ENCODE assay signal across 20 mouse cellular contexts in the genomic region with DNA sequence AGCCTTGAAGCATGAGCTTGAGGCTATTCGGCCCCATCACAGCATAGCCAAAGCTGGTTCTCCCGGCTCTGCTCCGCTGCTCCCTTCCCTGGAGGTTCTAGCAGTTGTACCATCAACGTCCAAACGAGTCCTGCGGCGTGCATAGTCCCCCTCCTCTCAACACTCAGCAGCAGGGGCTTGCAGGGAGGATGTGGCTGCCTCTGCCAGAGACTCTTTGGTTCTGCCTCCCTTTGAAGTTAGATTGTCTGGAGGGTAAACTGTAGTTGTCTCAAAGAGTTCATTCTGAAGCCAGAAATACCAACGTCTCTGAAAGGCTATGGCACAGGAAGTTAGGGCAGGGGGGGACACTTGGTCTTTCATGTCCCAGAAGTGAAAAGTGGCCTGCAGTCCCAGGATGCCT. TPM values are rescaled to one million over a fixed set of nuclear protein-coding genes. Genes with fewer than 3 reads are reported as not detected.
DNase-seq lines count a peak whose midpoint lies in the region; ATAC-seq and TF ChIP-seq lines count a peak whose summit lies in the region.
"Had no signal": no experiment of that assay in that cellular context is flagged by ENCODE, and none has a peak within 500 bp of the region (broad histone marks: within the 10 kb centered on the region; RNA-seq: fewer than 3 reads in every experiment).

No protein-coding gene starts in this region.

- peak; percentile 2 for DNase-seq in hindbrain, embryonic 11.5 days (ENCODE audit: low spot score)
- DNase-seq in hindbrain, embryonic 14.5 days (ENCODE audit: low spot score) = no peak
- peak; percentile 31 to 50 for DNase-seq in CD8-positive naive resting alpha-beta T cell, adult 2 months (ENCODE audit: low read depth in 2 of 2, low spot score in 2 of 2)
- peak; percentile 73 for DNase-seq in thymus, adult 2 months
- no peak for DNase-seq in cerebellum, adult 11 months
- DNase-seq in left cerebral cortex, adult 2 months (ENCODE audit: extremely low spot score in 1 of 2, low spot score in 2 of 2) = no peak
- DNase-seq in left cerebral cortex, adult 9 months (ENCODE audit: low spot score in 2 of 2) = no peak
- DNase-seq: adrenal gland, adult 8-10 months; cerebellum, adult 9-11 months; heart, adult 2 months; left cerebral cortex, postnatal 4 days; liver, embryonic 13.5 days had no signal

- H3K27me3 ChIP-seq in hindbrain, embryonic 11.5 days (ENCODE audit: control insufficient read depth, insufficient read depth, low read length) = no peaks in the 10 kb centered on the region
- no peaks in the 10 kb centered on the region for H3K27me3 ChIP-seq in hindbrain, embryonic 14.5 days (ENCODE audit: control insufficient read depth, insufficient read depth, low read length)
- 0 out of 2 replicates have a peak, but pooled peaks cover 4% of the 10 kb centered on the region for H3K27me3 ChIP-seq in hindbrain, embryonic 13.5 days
- no peaks in the 10 kb centered on the region for H3K27me3 ChIP-seq in thymus, adult 2 months (ENCODE audit: control insufficient read depth, insufficient read depth, low read length)
- H3K27me3 ChIP-seq: hindbrain, embryonic 15.5 days had no signal

- no peaks in the 10 kb centered on the region; the same call in none of the 2 replicates for H3K4me1 ChIP-seq in hindbrain, embryonic 11.5 days (replicated peaks; ENCODE audit: control insufficient read depth, insufficient read depth, low read length)
- peaks cover 6% of the 10 kb centered on the region for H3K4me1 ChIP-seq in hindbrain, embryonic 14.5 days (replicated peaks; ENCODE audit: control insufficient read depth, insufficient read depth, low read length)
- H3K4me1 ChIP-seq in hindbrain, embryonic 13.5 days (replicated peaks) = peaks cover 35% of the 10 kb centered on the region
- H3K4me1 ChIP-seq in thymus, adult 2 months (replicated peaks; ENCODE audit: control insufficient read depth, insufficient read depth, low read length) = peaks cover 95% of the 10 kb centered on the region

- H3K9me3 ChIP-seq in hindbrain, embryonic 11.5 days (ENCODE audit: control insufficient read depth, low read length) = no peaks in the 10 kb centered on the region
- no peaks in the 10 kb centered on the region for H3K9me3 ChIP-seq in hindbrain, embryonic 14.5 days (ENCODE audit: control insufficient read depth, low read length)
- no peaks in the 10 kb centered on the region for H3K9me3 ChIP-seq in hindbrain, embryonic 13.5 days
- H3K9me3 ChIP-seq: hindbrain, embryonic 15.5 days; liver, embryonic 13.5 days; megakaryocyte, embryonic 14.5 days; neural tube, embryonic 12.5 days had no signal

- WGBS in hindbrain, embryonic 11.5 days = 51% methylated on average over 8 of the region's 8 CpGs
- 41% methylated on average over 8 of the region's 8 CpGs for WGBS in hindbrain, embryonic 14.5 days
- 56% methylated on average over 8 of the region's 8 CpGs for WGBS in hindbrain, embryonic 13.5 days
- 2% methylated on average over 8 of the region's 8 CpGs for WGBS in thymus, adult 2 months

- H3K36me3 ChIP-seq in hindbrain, embryonic 11.5 days (ENCODE audit: control insufficient read depth, insufficient read depth, low read length) = peaks cover 2% of the 10 kb centered on the region; the same call in 1 of the 2 replicates
- H3K36me3 ChIP-seq in hindbrain, embryonic 14.5 days (replicated peaks; ENCODE audit: control insufficient read depth, insufficient read depth) = peaks cover 40% of the 10 kb centered on the region
- peaks cover 50% of the 10 kb centered on the region for H3K36me3 ChIP-seq in hindbrain, embryonic 13.5 days
- H3K36me3 ChIP-seq in thymus, adult 2 months (ENCODE audit: control insufficient read depth, insufficient read depth, low read length) = 0 out of 2 replicates have a peak, but pooled peaks cover 3% of the 10 kb centered on the region

- H3K4me2 ChIP-seq in hindbrain, embryonic 11.5 days (replicated peaks; ENCODE audit: low read depth, low read length) = no peak overlapping the region
- H3K4me2 ChIP-seq in hindbrain, embryonic 14.5 days (replicated peaks) = no peak overlapping the region
- no peak overlapping the region for H3K4me2 ChIP-seq in hindbrain, embryonic 13.5 days
- H3K4me2 ChIP-seq: hindbrain, embryonic 15.5 days; liver, embryonic 13.5 days; neural tube, embryonic 12.5 days had no signal

- 0 out of 2 replicates have a peak overlapping the region, but pooled peaks have one; percentile 47 for H3K27ac ChIP-seq in hindbrain, embryonic 11.5 days (ENCODE audit: low read depth, low read length)
- H3K27ac ChIP-seq in hindbrain, embryonic 14.5 days = no peak overlapping the region
- 0 out of 2 replicates have a peak overlapping the region, but pooled peaks have one; percentile 48 for H3K27ac ChIP-seq in hindbrain, embryonic 13.5 days
- H3K27ac ChIP-seq in thymus, adult 2 months (ENCODE audit: control insufficient read depth, insufficient read depth, low read length) = peak overlapping the region; percentile 88
- no peak overlapping the region for H3K27ac ChIP-seq in left cerebral cortex, adult 2 months
- H3K27ac ChIP-seq: heart, adult 2 months; hindbrain, embryonic 15.5 days; layer of hippocampus, adult 2 months; liver, embryonic 13.5 days; neural tube, embryonic 12.5 days had no signal

- no peak for TF ChIP-seq CTCF in thymus, adult 2 months (IDR thresholded peaks at IDR 0.05; ENCODE audit: borderline replicate concordance, control insufficient read depth, extremely low read depth, insufficient read depth, low read length, poor library complexity)
- TF ChIP-seq CTCF in left cerebral cortex, adult 2 months (IDR thresholded peaks at IDR 0.05) = no peak

- intact Hi-C loops in left cerebral cortex, adult 2 months (cut with DNase I) = no loop called here

- ATAC-seq in hindbrain, embryonic 11.5 days (ENCODE audit: low FRiP score) = no peak
- ATAC-seq in hindbrain, embryonic 14.5 days (ENCODE audit: low FRiP score) = no peak
- no peak for ATAC-seq in hindbrain, embryonic 13.5 days (ENCODE audit: low FRiP score)
- ATAC-seq: lung, postnatal 0 days had no signal

- H3K9ac ChIP-seq in hindbrain, embryonic 11.5 days (ENCODE audit: low read depth, low read length) = no peak overlapping the region; the same call in 1 of the 2 replicates
- H3K9ac ChIP-seq in hindbrain, embryonic 14.5 days = no peak overlapping the region
- peak overlapping the region; percentile 29; the same call in 1 of the 2 replicates for H3K9ac ChIP-seq in hindbrain, embryonic 13.5 days
- H3K9ac ChIP-seq: hindbrain, embryonic 15.5 days; liver, embryonic 13.5 days; neural tube, embryonic 12.5 days had no signal

- TF ChIP-seq POLR2A in thymus, adult 2 months (IDR thresholded peaks at IDR 0.05; ENCODE audit: control insufficient read depth, extremely low read depth, insufficient read depth, low read length, poor library complexity) = no peak

- H3K4me3 ChIP-seq in hindbrain, embryonic 11.5 days (ENCODE audit: low read depth, low read length) = no peak overlapping the region
- no peak overlapping the region for H3K4me3 ChIP-seq in hindbrain, embryonic 14.5 days (replicated peaks; ENCODE audit: low read length)
- no peak overlapping the region for H3K4me3 ChIP-seq in hindbrain, embryonic 13.5 days
- peak overlapping the region; percentile 22 for H3K4me3 ChIP-seq in thymus, adult 2 months (ENCODE audit: control insufficient read depth, insufficient read depth, low read length)
- H3K4me3 ChIP-seq in left cerebral cortex, adult 2 months = no peak overlapping the region
- H3K4me3 ChIP-seq: heart, adult 2 months; hindbrain, embryonic 15.5 days; layer of hippocampus, adult 2 months; liver, embryonic 13.5 days; megakaryocyte, embryonic 14.5 days; neural tube, embryonic 12.5 days had no signal

RNA-seq across cellular contexts. Expression of gene Mc1r, which starts 2.4 kb away (rescaled TPM):
- 0.11 and 0.49 TPM in 2 replicates for polyA plus RNA-seq in hindbrain, embryonic 11.5 days (2014; fragmentation: Nextera tagmentation; extraction: Ambion mirVana)
- polyA plus RNA-seq in hindbrain, embryonic 14.5 days (2014; fragmentation: Nextera tagmentation; extraction: Ambion mirVana) = 0.10 and 0.21 TPM in 2 replicates
- polyA plus RNA-seq in hindbrain, embryonic 13.5 days (2015; fragmentation: Nextera tagmentation; extraction: Ambion mirVana) = 0.17 TPM in 2 replicates
- 0.34 and 0.46 TPM in 2 replicates for polyA plus RNA-seq in thymus, adult 2 months (2012; rRNA removed)
- total RNA-seq in left cerebral cortex, adult 2 months (2021) = under 1 TPM; 0.18 to 0.19 TPM
- total RNA-seq: gastrocnemius, adult 18-20 months; heart, adult 2 months; layer of hippocampus, adult 2 months; left cerebral cortex, postnatal 4 days had no signal
- polyA plus RNA-seq: heart, adult 2 months; kidney, embryonic 14.5 days; liver, embryonic 13.5 days; lung, postnatal 0 days had no signal

RNA-seq across cellular contexts. Expression of gene Tubb3, which starts 6.7 kb away (rescaled TPM):
- 950 and 1,011 TPM in 2 replicates for polyA plus RNA-seq in hindbrain, embryonic 11.5 days (2014; fragmentation: Nextera tagmentation; extraction: Ambion mirVana)
- 1,715 and 1,766 TPM in 2 replicates for polyA plus RNA-seq in hindbrain, embryonic 14.5 days (2014; fragmentation: Nextera tagmentation; extraction: Ambion mirVana)
- 1,817 and 1,895 TPM in 2 replicates for polyA plus RNA-seq in hindbrain, embryonic 13.5 days (2015; fragmentation: Nextera tagmentation; extraction: Ambion mirVana)
- polyA plus RNA-seq in thymus, adult 2 months (2012; rRNA removed) = 19.4 and 31.5 TPM in 2 replicates
- 100 to 1,000 TPM; 373 to 377 TPM for total RNA-seq in left cerebral cortex, adult 2 months (2021)
- total RNA-seq: gastrocnemius, adult 18-20 months had no signal

RNA-seq across cellular contexts. Expression of gene Def8, which starts 18.8 kb away (rescaled TPM):
- 32.5 and 32.7 TPM in 2 replicates for polyA plus RNA-seq in hindbrain, embryonic 11.5 days (2014; fragmentation: Nextera tagmentation; extraction: Ambion mirVana)
- polyA plus RNA-seq in hindbrain, embryonic 14.5 days (2014; fragmentation: Nextera tagmentation; extraction: Ambion mirVana) = 45.3 and 52.2 TPM in 2 replicates
- 42.2 and 44.3 TPM in 2 replicates for polyA plus RNA-seq in hindbrain, embryonic 13.5 days (2015; fragmentation: Nextera tagmentation; extraction: Ambion mirVana)
- 31.1 and 32.6 TPM in 2 replicates for polyA plus RNA-seq in thymus, adult 2 months (2012; rRNA removed)
- total RNA-seq in left cerebral cortex, adult 2 months (2021) = 10 to 100 TPM; 55.0 to 55.5 TPM

RNA-seq across cellular contexts. Expression of gene Tcf25, which starts 31.0 kb away (rescaled TPM):
- polyA plus RNA-seq in hindbrain, embryonic 11.5 days (2014; fragmentation: Nextera tagmentation; extraction: Ambion mirVana) = 179 and 181 TPM in 2 replicates
- 371 and 380 TPM in 2 replicates for polyA plus RNA-seq in hindbrain, embryonic 14.5 days (2014; fragmentation: Nextera tagmentation; extraction: Ambion mirVana)
- polyA plus RNA-seq in hindbrain, embryonic 13.5 days (2015; fragmentation: Nextera tagmentation; extraction: Ambion mirVana) = 273 and 284 TPM in 2 replicates
- polyA plus RNA-seq in thymus, adult 2 months (2012; rRNA removed) = 256 and 261 TPM in 2 replicates
- total RNA-seq in left cerebral cortex, adult 2 months (2021) = 100 to 1,000 TPM; 586 to 610 TPM

Comparison
In these comparisons a context has a peak if more than half of its experiments do, and no peak if none do; other contexts are left out.
1. DNase-seq: peak in hindbrain, embryonic 11.5 days (single experiment), CD8-positive naive resting alpha-beta T cell, adult 2 months (2 of 2) and thymus, adult 2 months (single experiment); none in hindbrain, embryonic 14.5 days (single experiment), cerebellum, adult 11 months (single experiment), left cerebral cortex, adult 2 months (0 of 2) and left cerebral cortex, adult 9 months (0 of 2).
2. H3K27ac ChIP-seq: peak in hindbrain, embryonic 11.5 days (single experiment), hindbrain, embryonic 13.5 days (single experiment) and thymus, adult 2 months (single experiment); none in hindbrain, embryonic 14.5 days (single experiment) and left cerebral cortex, adult 2 months (single experiment).
3. RNA of gene Tubb3, which starts 6.7 kb away (polyA plus RNA-seq): 1,817 to 1,895 TPM in hindbrain, embryonic 13.5 days, 1,715 to 1,766 TPM in hindbrain, embryonic 14.5 days and 950 to 1,011 TPM in hindbrain, embryonic 11.5 days; 19.4 to 31.5 TPM in thymus, adult 2 months; every median in the first group is over 10 times any median in the second.